Mouse (Mus musculus) ES-Bruce4 (cell line): ENCODE results near the gene Slc5a5.

Experiments
- CTCF ChIP-seq: IDR thresholded peaks from one replicate; pipeline ENCODE4 v1.8.1; 2011; ENCODE audit warnings: low read depth, low read length
- POLR2A ChIP-seq: IDR thresholded peaks from one replicate; pipeline ENCODE4 v1.8.1; 2011; ENCODE audit warnings: low read length; ENCODE audit not compliant: insufficient read depth

DNA sequence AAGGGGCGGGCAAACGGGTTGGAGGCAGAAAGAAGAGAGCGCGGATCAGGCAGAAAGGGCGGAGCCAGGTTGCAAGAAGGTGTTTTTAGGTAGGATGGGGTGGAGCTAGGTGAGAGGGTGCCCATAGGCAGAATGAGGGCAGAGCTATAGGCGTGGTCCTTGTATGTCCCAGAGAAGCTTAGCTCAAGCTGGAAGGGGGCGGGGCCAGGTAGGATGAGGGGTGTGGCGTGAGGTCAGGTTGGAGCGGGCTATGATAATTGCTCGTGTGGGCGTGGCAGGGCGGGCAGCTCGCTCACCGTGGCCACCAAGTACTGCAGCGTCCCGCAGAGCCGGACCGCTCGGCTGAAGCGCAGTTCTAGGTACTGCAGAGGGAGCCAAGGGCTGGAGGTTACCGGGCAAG is 1.2 kb downstream of the Slc5a5 start:
- TF ChIP-seq POLR2A, result no peak
- no peak for TF ChIP-seq CTCF
